Mouse (Mus musculus) stomach, embryonic 15.5 days (tissue): ENCODE measurements at regions not wholly inside any gene's neighbourhood (a gene's known extent, or its start where the extent isn't known, plus 50 kb on each side); places are given as distances from the start of the nearest gene placed in this dataset.
A peak's percentile ranks its signal among the peaks of the same experiment; 100 is the strongest.

Source experiments
- ATAC-seq: fragments of 200-750 bp; cut with Nextera tagmentation; 2 replicates; pipeline ENCODE4 v1.8.0; 2017; ENCODE audit warnings: low read depth, moderate number of reproducible peaks, moderate TSS enrichment; ENCODE audit not compliant: insufficient read depth, low FRiP score
- H3K27ac ChIP-seq: fragments of 300-500 bp; sonication (generic); 2 replicates; pipeline ENCODE4 v1.5.1; 2015; ENCODE audit warnings: mild to moderate bottlenecking, inconsistent platforms
- H3K27me3 ChIP-seq: fragments of 300-500 bp; sonication (generic); replicated peaks from 2 replicates; pipeline ENCODE4 v1.6.1; 2015; ENCODE audit warnings: inconsistent platforms
- H3K36me3 ChIP-seq: fragments of 300-500 bp; sonication (generic); 2 replicates; pipeline ENCODE4 v1.6.1; 2015; ENCODE audit warnings: inconsistent platforms
- H3K4me1 ChIP-seq: fragments of 300-500 bp; sonication (generic); 2 replicates; pipeline ENCODE4 v1.6.1; 2015; ENCODE audit warnings: inconsistent platforms
- H3K4me2 ChIP-seq: fragments of 300-500 bp; sonication (generic); 2 replicates; pipeline ENCODE4 v1.6.1; 2015; ENCODE audit warnings: mild to moderate bottlenecking, inconsistent platforms
- H3K4me3 ChIP-seq: fragments of 300-500 bp; sonication (generic); replicated peaks from 2 replicates; pipeline ENCODE4 v1.5.1; 2015; ENCODE audit warnings: inconsistent platforms
- H3K9ac ChIP-seq: fragments of 300-500 bp; sonication (generic); 2 replicates; pipeline ENCODE4 v1.6.1; 2015; ENCODE audit warnings: inconsistent platforms
- H3K9me3 ChIP-seq: fragments of 300-500 bp; sonication (generic); 2 replicates; pipeline ENCODE4 v1.6.1; 2016; ENCODE audit warnings: inconsistent platforms
- WGBS: fragments of 180-500 bp; shearing (Covaris S2); methylation state at CpG from one replicate; pipeline ENCODE4 v1.1.7; 2015; 5-methylcytosine and 5-hydroxymethylcytosine counted together

DNA sequence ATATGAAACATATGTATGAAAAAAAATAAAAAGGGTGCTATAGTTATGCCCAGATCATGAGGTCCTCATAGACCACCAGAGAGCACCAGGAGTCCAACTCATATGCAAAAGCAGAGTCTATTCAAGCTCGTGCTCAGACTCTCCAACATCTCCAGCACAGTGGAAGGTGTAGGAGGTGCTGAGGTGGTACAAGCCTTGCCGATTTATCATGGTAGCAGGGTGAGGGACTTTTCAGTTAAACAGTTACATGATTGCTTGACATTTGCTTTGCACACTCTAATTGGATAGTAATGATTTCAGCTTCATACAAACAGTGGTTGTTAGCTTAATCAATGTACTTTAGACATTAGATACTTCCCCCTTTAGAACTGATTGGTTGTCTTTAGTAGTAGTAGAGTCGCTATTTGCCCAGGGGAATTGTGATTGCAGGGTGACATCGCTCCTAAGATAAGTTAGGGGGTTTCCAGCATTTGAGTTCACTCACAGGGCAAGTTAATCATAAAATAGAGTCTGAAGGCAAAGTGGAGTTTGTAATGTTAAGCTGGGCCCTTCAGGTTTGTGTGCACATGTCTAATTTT, 162.3 kb upstream of the Cdh9 start:
- Histone ChIP-seq H3K27me3 (no peaks in the 10 kb centered on the region), H3K4me1 (no peaks in the 10 kb centered on the region), H3K4me2 (no peak overlapping the region), H3K9me3 (no peaks in the 10 kb centered on the region), H3K9ac (no peak overlapping the region), H3K36me3 (no peaks in the 10 kb centered on the region), H3K27ac (no peak overlapping the region), H3K4me3 (no peak overlapping the region)
- ATAC-seq, result peak; percentile 94
- 56% methylated on average over 4 of the region's 4 CpGs for WGBS

DNA sequence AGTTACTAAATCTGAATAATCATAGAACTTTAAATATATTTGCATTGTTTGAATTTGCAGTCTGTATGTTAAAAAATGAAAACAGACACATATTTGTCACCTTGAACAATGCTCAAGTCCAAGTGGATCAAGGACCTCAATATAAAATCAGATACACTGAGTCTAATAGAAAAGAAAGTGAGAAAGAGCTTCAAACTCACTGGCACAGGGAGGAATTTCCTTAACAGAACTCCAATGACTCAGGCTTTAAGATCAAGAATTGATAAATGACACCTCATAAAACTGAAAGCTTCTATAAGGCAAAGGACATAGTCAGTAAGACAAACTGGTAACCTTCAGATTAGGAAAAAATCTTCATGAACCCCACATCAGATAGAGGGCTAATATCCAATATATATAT, 161.8 kb upstream of the Cdh9 start:
- no peak for ATAC-seq

DNA sequence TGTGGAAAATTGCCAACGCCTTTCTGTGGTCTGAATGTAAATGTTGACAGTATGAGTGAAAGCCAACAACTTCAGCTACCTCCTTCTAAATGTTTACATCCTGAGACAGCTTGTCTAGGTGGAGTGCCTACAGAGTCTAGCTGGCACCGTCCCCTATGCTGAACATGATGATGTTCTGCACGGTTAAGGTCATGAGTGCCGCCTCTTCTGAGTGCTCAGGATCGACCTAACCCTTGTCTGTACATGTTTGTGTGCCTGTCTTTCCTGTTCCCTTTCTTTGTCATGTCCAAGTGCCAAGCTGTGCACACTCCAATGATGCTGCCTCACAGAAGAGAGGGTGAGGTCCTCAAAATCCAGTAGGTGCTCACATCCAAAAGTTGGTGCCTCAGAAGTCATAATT, 111.7 kb upstream of the Cdh9 start:
- Histone ChIP-seq H3K9ac (no peak overlapping the region), H3K4me1 (no peaks in the 10 kb centered on the region), H3K4me3 (no peak overlapping the region), H3K27me3 (no peaks in the 10 kb centered on the region), H3K27ac (no peak overlapping the region), H3K4me2 (no peak overlapping the region), H3K9me3 (no peaks in the 10 kb centered on the region), H3K36me3 (no peaks in the 10 kb centered on the region)
- ATAC-seq, result no peak
- 66% methylated on average over 5 of the region's 5 CpGs for WGBS

More for the DNA sequence above, 161.8 kb upstream of the Cdh9 start:
- no peaks in the 10 kb centered on the region for H3K27me3 ChIP-seq
- H3K27ac ChIP-seq, result no peak overlapping the region
- H3K36me3 ChIP-seq, result no peaks in the 10 kb centered on the region
- no peak overlapping the region for H3K4me3 ChIP-seq
- no peaks in the 10 kb centered on the region for H3K4me1 ChIP-seq
- no peaks in the 10 kb centered on the region for H3K9me3 ChIP-seq
- H3K9ac ChIP-seq, result no peak overlapping the region
- H3K4me2 ChIP-seq, result no peak overlapping the region

DNA sequence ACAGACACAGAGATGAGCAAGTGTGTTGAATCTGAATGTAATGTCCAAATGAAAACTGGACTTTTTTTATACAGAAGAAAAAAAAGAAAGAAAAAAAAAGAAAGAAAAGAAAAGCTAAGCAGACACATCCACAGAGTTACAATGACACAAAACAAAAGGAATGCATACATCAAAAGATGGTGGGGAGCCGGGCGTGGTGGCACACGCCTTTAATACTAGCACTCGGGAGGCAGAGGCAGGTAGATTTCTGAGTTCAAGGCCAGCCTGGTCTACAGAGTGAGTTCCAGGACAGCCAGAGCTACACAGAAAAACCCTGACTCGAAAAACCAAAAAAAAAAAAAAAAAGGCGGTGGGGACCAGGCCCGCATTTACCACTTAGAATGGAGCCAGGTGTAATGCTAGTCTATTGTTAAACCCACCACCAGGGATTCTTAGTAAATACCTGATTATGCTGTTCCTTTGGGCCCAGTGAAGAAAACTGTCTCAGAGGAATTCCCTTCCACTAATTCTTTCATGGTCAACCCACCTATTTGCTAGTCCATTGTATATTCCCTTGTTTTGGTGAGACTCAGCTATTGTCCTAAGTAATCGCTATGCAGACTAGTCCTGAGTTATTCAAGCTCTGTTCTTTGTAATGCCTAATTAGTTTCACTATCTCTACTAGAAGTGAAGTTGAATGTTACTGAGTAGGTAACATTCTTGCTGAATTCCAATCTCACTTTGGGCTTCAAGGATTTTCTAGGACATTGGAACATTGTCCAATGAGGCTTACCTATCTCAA, 99.0 kb upstream of the Cdh9 start:
- Histone ChIP-seq H3K27me3 (no peaks in the 10 kb centered on the region), H3K4me1 (no peaks in the 10 kb centered on the region), H3K4me3 (no peak overlapping the region), H3K27ac (no peak overlapping the region), H3K36me3 (no peaks in the 10 kb centered on the region), H3K4me2 (no peak overlapping the region), H3K9me3 (no peaks in the 10 kb centered on the region), H3K9ac (no peak overlapping the region)
- ATAC-seq, result no peak
- WGBS, result 92% methylated on average over 8 of the region's 8 CpGs

DNA sequence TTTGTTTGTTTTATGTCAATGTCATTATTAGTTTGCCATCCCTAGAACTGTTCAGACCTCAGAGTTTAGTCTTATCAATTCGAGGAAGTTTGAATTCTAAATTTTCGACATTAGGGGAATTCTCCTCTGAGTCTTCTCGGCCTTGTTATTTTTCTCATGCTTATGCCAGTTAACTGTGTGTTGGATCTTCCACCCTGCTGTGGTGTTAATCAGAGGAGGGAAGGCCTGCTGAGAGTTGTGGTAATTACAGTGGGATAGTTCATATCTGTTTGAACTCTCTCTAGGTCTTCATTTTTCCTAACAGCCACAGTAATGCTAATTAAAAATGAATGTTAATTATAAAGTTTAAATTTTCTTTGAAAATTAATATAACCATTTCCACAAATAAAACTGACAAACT, 88.9 kb upstream of the Cdh9 start:
- H3K27me3 ChIP-seq, result no peaks in the 10 kb centered on the region
- 50% methylated on average over 3 of the region's 3 CpGs for WGBS
- no peak overlapping the region for H3K4me3 ChIP-seq
- no peak overlapping the region for H3K27ac ChIP-seq
- H3K4me1 ChIP-seq, result no peaks in the 10 kb centered on the region
- no peak for ATAC-seq
- H3K36me3 ChIP-seq, result no peaks in the 10 kb centered on the region
- H3K9ac ChIP-seq, result no peak overlapping the region
- H3K9me3 ChIP-seq, result no peaks in the 10 kb centered on the region
- no peak overlapping the region for H3K4me2 ChIP-seq

DNA sequence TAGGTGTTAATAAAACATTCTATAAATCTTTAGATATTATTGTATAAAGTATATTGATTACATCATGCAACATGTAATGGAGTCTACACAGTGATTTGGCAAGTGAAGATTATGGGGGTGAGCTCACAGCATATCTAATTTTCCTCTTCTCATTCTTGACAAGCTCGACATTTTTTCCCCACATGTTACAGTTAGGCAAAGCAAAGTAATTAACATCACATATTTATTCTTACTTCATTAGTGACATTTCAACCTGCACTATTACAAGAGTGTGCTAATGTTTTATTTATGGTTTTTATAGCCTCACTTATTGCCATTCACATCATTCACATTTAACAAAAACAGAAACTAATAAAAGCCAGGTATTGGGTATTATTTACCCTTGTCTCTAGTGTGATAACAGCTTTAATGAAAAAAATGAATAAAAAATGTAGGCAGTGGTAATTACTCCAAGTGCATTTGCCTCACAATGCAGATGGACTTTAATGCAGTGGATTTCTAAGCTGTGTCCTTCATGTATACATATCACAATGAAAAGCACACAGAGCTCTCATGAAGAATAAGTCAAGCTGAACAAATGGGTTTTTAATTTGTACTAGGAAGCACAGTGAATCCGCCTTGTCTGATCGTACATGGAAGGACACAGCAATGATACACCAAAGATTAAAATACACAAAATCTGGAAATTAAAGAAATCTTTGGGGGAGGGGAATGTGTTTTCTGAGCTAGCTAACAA, 75.5 kb upstream of the Cdh9 start:
- H3K27me3 ChIP-seq, result no peaks in the 10 kb centered on the region
- no peak for ATAC-seq
- no peak overlapping the region for H3K9ac ChIP-seq
- H3K9me3 ChIP-seq, result no peaks in the 10 kb centered on the region
- no peaks in the 10 kb centered on the region for H3K36me3 ChIP-seq
- H3K4me1 ChIP-seq, result no peaks in the 10 kb centered on the region
- WGBS, result 80% methylated on average over 3 of the region's 3 CpGs
- no peak overlapping the region for H3K4me3 ChIP-seq
- no peak overlapping the region for H3K4me2 ChIP-seq
- H3K27ac ChIP-seq, result no peak overlapping the region

DNA sequence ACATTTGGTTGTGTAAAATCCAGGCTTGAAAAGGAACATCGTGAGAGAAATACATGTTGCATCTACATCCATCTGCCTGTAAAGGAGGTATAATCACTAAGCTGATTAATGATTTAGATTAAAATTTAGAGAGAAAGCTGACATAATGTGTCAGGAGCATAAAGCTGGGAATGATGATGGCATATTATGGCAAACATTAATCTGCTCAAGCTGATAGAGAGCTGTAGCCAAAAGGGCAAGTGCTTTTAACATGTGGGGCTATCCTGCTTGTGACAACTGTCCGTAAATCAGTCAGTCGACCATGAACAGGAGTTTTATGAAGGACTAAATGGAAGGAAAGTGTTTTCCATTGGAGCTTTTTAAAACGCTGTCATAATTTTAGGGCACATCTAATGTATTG, 74.9 kb upstream of the Cdh9 start:
- Histone ChIP-seq H3K9me3 (no peaks in the 10 kb centered on the region), H3K36me3 (no peaks in the 10 kb centered on the region), H3K4me1 (no peaks in the 10 kb centered on the region), H3K4me2 (no peak overlapping the region), H3K9ac (no peak overlapping the region), H3K4me3 (no peak overlapping the region), H3K27ac (no peak overlapping the region), H3K27me3 (no peaks in the 10 kb centered on the region)
- ATAC-seq, result no peak
- 79% methylated on average over 4 of the region's 4 CpGs for WGBS

DNA sequence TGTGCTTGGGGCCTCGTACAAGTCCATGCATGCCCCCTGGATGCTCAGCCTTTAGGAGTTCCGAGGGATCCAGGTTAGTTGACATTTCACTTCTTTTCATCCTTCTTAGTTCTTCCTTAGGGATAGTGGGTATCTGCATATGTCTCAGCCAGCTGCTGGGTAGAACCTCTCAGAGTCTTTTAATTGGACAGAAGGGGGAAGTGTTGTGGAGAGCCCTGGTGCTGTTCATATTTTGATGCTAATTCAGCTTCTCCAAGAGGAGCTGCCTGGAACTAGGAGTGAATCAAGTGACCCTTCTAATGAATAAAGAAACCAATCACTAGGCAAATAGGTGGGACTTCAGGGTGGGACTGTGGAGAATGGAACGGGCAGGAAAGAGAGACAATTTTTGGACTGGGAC, 67.3 kb upstream of the Cdh9 start:
- no peaks in the 10 kb centered on the region for H3K27me3 ChIP-seq
- WGBS, result 83% methylated on average over 3 of the region's 3 CpGs
- no peak overlapping the region for H3K4me2 ChIP-seq
- H3K9ac ChIP-seq, result no peak overlapping the region
- H3K36me3 ChIP-seq, result no peaks in the 10 kb centered on the region
- H3K9me3 ChIP-seq, result no peaks in the 10 kb centered on the region
- ATAC-seq, result no peak
- H3K27ac ChIP-seq, result no peak overlapping the region
- no peaks in the 10 kb centered on the region for H3K4me1 ChIP-seq
- H3K4me3 ChIP-seq, result no peak overlapping the region
